Mouse (Mus musculus): Measurements from ENCODE around the gene N4bp2l1.

DNA sequence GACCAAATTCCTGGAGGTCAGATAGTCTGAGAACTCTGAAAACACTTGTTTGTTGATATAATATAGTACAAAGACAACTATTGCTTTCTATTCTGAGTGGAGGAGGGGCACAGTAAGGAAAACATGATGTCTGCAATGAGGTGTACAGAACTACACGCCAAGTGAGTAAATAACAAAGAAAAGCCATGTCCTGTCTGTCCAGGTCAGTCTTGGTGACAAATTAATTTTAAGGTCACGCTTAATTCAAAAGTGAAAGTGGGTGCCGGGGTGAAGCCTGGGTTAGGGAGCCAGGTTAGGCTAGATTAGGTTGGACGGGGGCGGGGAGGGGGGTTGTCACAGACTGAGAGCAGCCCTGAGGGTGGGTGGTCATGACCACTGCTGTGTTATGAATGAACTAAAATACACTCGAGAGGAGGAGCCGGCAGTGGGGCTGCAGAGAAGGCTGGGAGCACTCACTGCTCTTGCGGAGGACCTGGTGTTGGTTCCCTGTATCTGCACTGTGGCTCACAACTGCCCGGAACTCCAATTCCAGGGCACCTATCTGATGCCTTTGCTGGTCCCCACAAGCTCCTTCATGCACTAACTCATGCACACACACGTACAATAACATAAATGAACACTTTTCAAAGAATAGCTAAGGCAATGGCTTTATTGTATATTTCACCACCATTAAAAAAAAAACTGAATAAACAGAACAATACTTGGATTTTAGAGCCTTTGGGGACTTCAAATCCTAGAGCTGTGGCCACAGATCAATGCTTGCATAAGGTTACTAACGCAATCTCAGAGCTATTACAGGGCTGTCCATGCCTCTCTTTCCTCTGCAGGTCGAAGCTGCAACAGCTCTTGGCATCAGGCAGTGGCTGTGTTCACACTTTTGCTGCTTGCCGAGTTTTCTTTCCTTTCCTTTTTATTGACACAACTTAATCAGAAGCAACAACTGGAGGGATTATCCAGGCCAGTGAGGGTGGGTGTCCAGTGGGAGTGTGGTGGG is 2.6 kb upstream of the N4bp2l1 start:
- TF ChIP-seq GATA1 (IDR thresholded peaks at IDR 0.05; ENCODE audit: low read length), result no peak
- no peak for TF ChIP-seq TAL1 (IDR thresholded peaks at IDR 0.05; ENCODE audit: low read length)
